ENCODE assay signal across 8 mouse cellular contexts in the genomic region with DNA sequence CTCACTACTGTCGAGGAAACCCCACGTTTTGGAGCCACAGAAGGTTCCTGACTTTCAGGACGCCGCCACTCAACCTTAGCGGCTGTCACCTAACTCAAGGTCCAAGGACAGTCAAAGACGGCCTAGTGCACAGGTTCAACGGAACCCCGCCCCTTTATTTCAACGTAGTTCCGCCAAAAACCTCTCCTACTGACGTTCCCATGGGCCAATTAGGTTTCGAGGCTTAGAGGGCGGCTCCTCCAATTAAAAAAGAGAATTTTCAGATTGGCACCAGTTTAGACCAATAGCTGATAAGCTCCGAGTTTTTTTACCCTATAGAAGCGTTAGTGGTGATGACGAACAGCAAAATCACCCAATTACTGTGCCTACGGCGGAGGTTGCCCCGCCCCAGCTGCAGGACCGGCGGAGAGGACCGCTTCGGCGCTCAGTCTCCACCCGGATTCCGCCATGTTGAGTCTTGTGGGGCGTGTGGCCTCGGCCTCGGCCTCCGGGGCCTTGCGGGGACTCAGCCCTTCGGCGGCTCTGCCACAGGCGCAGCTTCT. TPM values are rescaled to one million over a fixed set of nuclear protein-coding genes. Genes with fewer than 3 reads are reported as not detected.
DNase-seq lines count a peak whose midpoint lies in the region; ATAC-seq and TF ChIP-seq lines count a peak whose summit lies in the region.

TSS of gene Atp5b (plus strand) at position 394 of the 542 bp plus-strand sequence.

- H3K27me3 ChIP-seq in ES-Bruce4 (ENCODE audit: control insufficient read depth, insufficient read depth, low read length, poor library complexity, severe bottlenecking): no peaks in the 10 kb centered on the region
- no peaks in the 10 kb centered on the region for H3K27me3 ChIP-seq in forebrain, embryonic 13.5 days
- no peaks in the 10 kb centered on the region for H3K27me3 ChIP-seq in liver, postnatal 0 days (ENCODE audit: insufficient read depth, low read length)
- no peaks in the 10 kb centered on the region; the same call in 1 of the 2 replicates for H3K27me3 ChIP-seq in neural tube, embryonic 14.5 days (ENCODE audit: control insufficient read depth, insufficient read depth, low read length)

- peak; percentile 99 to 100 for DNase-seq in heart, postnatal 10 days
- peak; percentile 98 for DNase-seq in large intestine, adult 2 months (ENCODE audit: low read depth, low spot score)
- DNase-seq in liver, postnatal 0 days: peak; percentile 95
- DNase-seq in testis, postnatal 10 days (ENCODE audit: low spot score): peak; percentile 96

- no peaks in the 10 kb centered on the region for H3K4me1 ChIP-seq in ES-Bruce4 (ENCODE audit: control insufficient read depth, insufficient read depth, low read length)
- peaks cover 22% of the 10 kb centered on the region for H3K4me1 ChIP-seq in forebrain, embryonic 13.5 days
- H3K4me1 ChIP-seq in liver, postnatal 0 days (ENCODE audit: insufficient read depth): peaks cover 15% of the 10 kb centered on the region
- H3K4me1 ChIP-seq in neural tube, embryonic 14.5 days (ENCODE audit: control insufficient read depth, insufficient read depth, low read length): peaks cover 7% of the 10 kb centered on the region

- TF ChIP-seq EP300 in ES-Bruce4 (IDR thresholded peaks at IDR 0.05; ENCODE audit: insufficient read depth, low read depth, low read length): no peak
- TF ChIP-seq EP300 in liver, postnatal 0 days (IDR thresholded peaks at IDR 0.05; ENCODE audit: low read depth): peak; percentile 99

- intact Hi-C loops in heart, postnatal 10 days (cut with DNase I): no loop called here

- WGBS in forebrain, embryonic 13.5 days: under 1% methylated on average over 34 of the region's 34 CpGs
- WGBS in large intestine, adult 2 months: under 1% methylated on average over 34 of the region's 34 CpGs
- under 1% methylated on average over 34 of the region's 34 CpGs for WGBS in liver, postnatal 0 days (ENCODE audit: insufficient replicate concordance)
- WGBS in neural tube, embryonic 14.5 days: 0% methylated on average over 34 of the region's 34 CpGs

- H3K4me2 ChIP-seq in forebrain, embryonic 13.5 days: peak within 1 kb of the TSS; percentile 98
- peak within 1 kb of the TSS; percentile 94 for H3K4me2 ChIP-seq in liver, postnatal 0 days (ENCODE audit: low read depth, low read length)
- H3K4me2 ChIP-seq in neural tube, embryonic 14.5 days (ENCODE audit: low read depth, low read length): peak within 1 kb of the TSS; percentile 97

- TF ChIP-seq CTCF in ES-Bruce4 (IDR thresholded peaks at IDR 0.05; ENCODE audit: low read depth, low read length): no peak
- TF ChIP-seq CTCF in liver, postnatal 0 days (IDR thresholded peaks at IDR 0.05; ENCODE audit: low read depth): no peak

- H3K36me3 ChIP-seq in ES-Bruce4 (ENCODE audit: control insufficient read depth, insufficient read depth, low read length, poor library complexity, severe bottlenecking): peaks cover 42% of the 10 kb centered on the region
- H3K36me3 ChIP-seq in forebrain, embryonic 13.5 days (ENCODE audit: poor library complexity, severe bottlenecking): peaks cover 34% of the 10 kb centered on the region
- H3K36me3 ChIP-seq in liver, postnatal 0 days (replicated peaks; ENCODE audit: insufficient read depth, low read length): peaks cover 31% of the 10 kb centered on the region
- H3K36me3 ChIP-seq in neural tube, embryonic 14.5 days (ENCODE audit: control insufficient read depth, insufficient read depth, low read length): peaks cover 30% of the 10 kb centered on the region

- peak within 1 kb of the TSS; percentile 99 for H3K4me3 ChIP-seq in ES-Bruce4 (ENCODE audit: low read depth, low read length)
- peak within 1 kb of the TSS; percentile 99 for H3K4me3 ChIP-seq in forebrain, embryonic 13.5 days
- H3K4me3 ChIP-seq in liver, postnatal 0 days (ENCODE audit: low read depth, low read length): peak within 1 kb of the TSS; percentile 80
- H3K4me3 ChIP-seq in neural tube, embryonic 14.5 days (ENCODE audit: low read depth, low read length): peak within 1 kb of the TSS; percentile 70

- no peaks in the 10 kb centered on the region for H3K9me3 ChIP-seq in ES-Bruce4 (replicated peaks; ENCODE audit: control insufficient read depth, insufficient read depth, low read length, poor library complexity, severe bottlenecking)
- no peaks in the 10 kb centered on the region for H3K9me3 ChIP-seq in forebrain, embryonic 13.5 days (replicated peaks)
- H3K9me3 ChIP-seq in liver, postnatal 0 days (ENCODE audit: low read length): no peaks in the 10 kb centered on the region
- H3K9me3 ChIP-seq in neural tube, embryonic 14.5 days (ENCODE audit: control insufficient read depth, low read length): no peaks in the 10 kb centered on the region

- H3K27ac ChIP-seq in ES-Bruce4 (ENCODE audit: insufficient read depth, low read length): peak within 1 kb of the TSS; percentile 9; the same call in 1 of the 2 replicates
- peak within 1 kb of the TSS; percentile 83 for H3K27ac ChIP-seq in forebrain, embryonic 13.5 days
- peak within 1 kb of the TSS; percentile 89 for H3K27ac ChIP-seq in liver, postnatal 0 days (ENCODE audit: low read depth)
- peak within 1 kb of the TSS; percentile 90 for H3K27ac ChIP-seq in neural tube, embryonic 14.5 days (ENCODE audit: low read depth, low read length)

- TF ChIP-seq POLR2A in ES-Bruce4 (IDR thresholded peaks at IDR 0.05; ENCODE audit: insufficient read depth, low read length): peak; percentile 79

- ATAC-seq in cerebellum, adult (ENCODE audit: insufficient number of reproducible peaks, low FRiP score, low TSS enrichment): peak; percentile 98
- ATAC-seq in forebrain, embryonic 13.5 days: peak; percentile 99
- peak; percentile 97 for ATAC-seq in liver, postnatal 0 days
- ATAC-seq in neural tube, embryonic 14.5 days (ENCODE audit: low read depth): peak; percentile 98

- peak within 1 kb of the TSS; percentile 87 for H3K9ac ChIP-seq in ES-Bruce4 (ENCODE audit: low read depth, poor library complexity, severe bottlenecking)
- H3K9ac ChIP-seq in forebrain, embryonic 13.5 days: peak within 1 kb of the TSS; percentile 95
- H3K9ac ChIP-seq in liver, postnatal 0 days (replicated peaks): peak within 1 kb of the TSS; percentile 94
- peak within 1 kb of the TSS; percentile 82 for H3K9ac ChIP-seq in neural tube, embryonic 14.5 days (replicated peaks; ENCODE audit: low read depth, low read length)

RNA-seq across cellular contexts. Expression of gene Atp5b, which starts in this region (rescaled TPM):
- 1,323 and 1,329 TPM in 2 replicates for polyA plus RNA-seq in ES-Bruce4 (2011; ENCODE audit: insufficient read depth, insufficient read length, low read depth, missing spikeins)
- 2,170 and 2,214 TPM in 2 replicates for polyA plus RNA-seq in forebrain, embryonic 13.5 days (2015; fragmentation: Nextera tagmentation; extraction: Ambion mirVana)
- total RNA-seq in heart, postnatal 10 days (2021): 1,000 to 10,000 TPM; 7,591 to 7,651 TPM
- polyA plus RNA-seq in large intestine, adult 2 months (2012; rRNA removed): 3,352 and 4,281 TPM in 2 replicates
- 1,808 and 1,865 TPM in 2 replicates for polyA plus RNA-seq in liver, postnatal 0 days (2015; fragmentation: Nextera tagmentation; extraction: Ambion mirVana)
- polyA plus RNA-seq in neural tube, embryonic 14.5 days (2014; fragmentation: Nextera tagmentation; extraction: Ambion mirVana): 2,213 and 2,273 TPM in 2 replicates

Comparison
In these comparisons a context has a peak if more than half of its experiments do, and no peak if none do; other contexts are left out.
1. Peak in every context shown above with its lines: DNase-seq, ATAC-seq, H3K4me3 ChIP-seq and H3K27ac ChIP-seq.
2. H3K27ac ChIP-seq: peak in every context shown above with its lines; median percentile 90 in neural tube, embryonic 14.5 days; 89 in liver, postnatal 0 days; 83 in forebrain, embryonic 13.5 days; 9 in ES-Bruce4.